Mouse (Mus musculus): Measurements from ENCODE around the gene Enpp6.

- TF ChIP-seq CTCF (IDR thresholded peaks at IDR 0.05; ENCODE audit: extremely low read depth, insufficient read length, insufficient replicate concordance, low read depth, low read length) (no peak), POLR2A (IDR thresholded peaks at IDR 0.05; ENCODE audit: low read depth, low read length) (no peak)
Measured at GRCm38 (mm10) chr8:46938218-46938617, 48.5 kb upstream of the Enpp6 start.
